Mouse (Mus musculus): ENCODE measurements around the gene Vps37b. TPM values are rescaled to one million over a fixed set of nuclear protein-coding genes. Genes with fewer than 3 reads are reported as not detected.

The Vps37b gene
- total RNA-seq, 2 experiments from 2014 or later: 5.7 to 6.6 TPM

DNA sequence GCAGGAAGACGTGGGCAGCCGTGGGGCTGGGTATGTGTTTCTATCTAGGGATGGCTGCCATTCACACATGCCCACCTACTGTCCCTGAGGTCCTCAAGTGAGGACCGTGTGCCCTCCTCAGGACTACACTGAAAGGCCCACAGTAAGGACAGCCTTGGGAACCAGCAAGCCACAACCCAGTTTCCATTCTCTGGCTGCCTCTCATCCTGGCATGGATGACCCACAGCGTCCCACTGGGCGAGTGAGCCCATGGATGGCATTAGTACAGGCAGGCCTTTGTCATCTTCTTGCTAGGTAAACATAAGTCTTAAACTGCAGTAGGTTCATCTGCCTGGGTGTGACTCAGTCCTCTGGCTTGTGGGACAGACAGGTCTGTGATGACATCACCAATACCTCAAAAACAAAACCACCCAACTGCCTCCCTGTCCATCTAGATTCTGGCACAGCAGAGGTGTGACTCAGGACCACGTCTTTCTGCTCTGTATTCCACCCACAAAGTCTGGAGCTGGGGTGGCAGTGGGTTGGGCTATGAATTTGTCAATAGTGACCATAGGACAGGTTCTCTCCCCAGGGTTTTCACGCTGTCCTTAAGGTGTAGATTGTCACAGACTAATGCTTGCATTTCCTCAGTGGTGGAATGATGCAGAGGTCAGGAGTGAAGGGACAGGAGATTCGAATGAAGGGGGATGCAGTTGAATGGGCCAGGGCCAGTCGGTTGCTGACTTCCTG, 51.4 kb downstream of the Vps37b start:
- no peak for DNase-seq (ENCODE audit: low spot score)

DNA sequence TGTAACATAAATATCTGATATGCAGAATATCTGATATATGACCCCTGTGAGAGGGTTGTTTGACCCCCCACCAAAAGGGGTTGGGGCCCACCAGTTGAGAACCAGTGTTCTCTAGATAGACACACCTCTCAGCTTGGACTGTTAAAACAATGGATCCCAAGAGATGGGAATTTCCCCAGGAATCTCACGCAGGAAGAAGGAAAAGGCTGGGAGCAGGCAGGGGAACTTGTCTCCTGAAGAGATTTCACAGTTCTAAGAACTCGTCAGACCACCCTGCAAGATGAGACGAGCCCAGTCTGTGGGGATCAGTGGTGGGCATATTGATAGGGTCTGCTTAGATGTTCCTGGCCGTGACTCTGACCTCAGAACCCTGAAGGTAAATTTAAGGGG, 52.1 kb downstream of the Vps37b start:
- no peak for DNase-seq (ENCODE audit: low spot score)

DNA sequence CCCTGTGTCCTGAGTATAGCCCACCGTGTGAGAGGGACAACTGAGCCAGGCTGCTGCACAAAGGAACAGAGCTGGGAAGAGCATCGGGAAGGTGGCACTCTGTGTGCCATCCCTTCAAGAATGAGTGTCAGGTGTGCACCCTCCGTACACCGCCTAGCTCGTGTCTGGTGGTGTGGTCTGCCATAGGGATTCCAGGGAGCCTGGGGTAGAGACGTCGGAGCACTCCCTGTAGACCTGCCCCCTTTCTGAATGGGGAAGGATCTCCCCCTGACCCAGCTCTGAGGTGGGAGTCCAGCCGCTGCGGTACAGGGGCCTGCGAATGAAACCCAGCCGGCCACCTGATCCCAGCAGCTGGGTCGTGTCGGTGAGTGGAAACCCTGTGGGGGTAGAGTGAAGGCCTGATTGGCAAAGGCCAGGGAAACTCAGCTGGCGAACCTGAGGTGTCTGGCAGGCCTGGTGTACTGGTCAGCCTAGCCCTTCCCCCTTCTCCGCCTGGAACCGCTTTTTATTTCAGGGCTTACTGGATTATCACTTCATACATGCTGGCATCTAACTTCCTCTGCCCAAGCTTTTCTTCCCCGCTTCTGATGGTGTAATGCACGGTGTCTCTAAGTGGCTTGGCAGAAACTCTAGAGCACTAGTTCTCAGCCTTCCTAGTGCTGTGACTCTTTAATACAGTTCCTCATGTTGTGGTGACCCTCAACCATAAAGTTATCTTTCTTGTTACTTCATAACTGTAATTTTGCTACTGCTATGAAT, 52.7 kb downstream of the Vps37b start:
- DNase-seq (ENCODE audit: low spot score): peak; percentile 81

DNA sequence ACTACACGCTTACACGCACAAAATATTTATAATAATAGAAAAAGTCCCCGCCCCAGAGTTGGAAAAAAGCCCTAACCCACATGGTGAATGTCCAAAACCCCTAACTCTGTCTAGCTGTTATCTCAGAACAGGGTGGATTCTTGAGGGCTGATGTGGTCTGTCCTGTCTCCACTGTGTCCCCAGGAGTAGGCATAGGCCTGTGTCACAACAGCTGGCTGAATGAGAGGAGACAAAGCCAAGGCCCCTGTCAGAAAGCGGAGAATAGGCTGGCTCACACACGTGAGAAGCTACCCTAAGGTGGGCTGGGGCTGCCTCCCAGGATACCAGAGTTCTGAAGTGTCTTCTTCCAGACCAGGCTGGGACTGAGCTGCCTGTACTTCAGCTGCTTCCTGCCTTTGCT, 53.9 kb downstream of the Vps37b start:
- no peak for DNase-seq (ENCODE audit: low spot score)

DNA sequence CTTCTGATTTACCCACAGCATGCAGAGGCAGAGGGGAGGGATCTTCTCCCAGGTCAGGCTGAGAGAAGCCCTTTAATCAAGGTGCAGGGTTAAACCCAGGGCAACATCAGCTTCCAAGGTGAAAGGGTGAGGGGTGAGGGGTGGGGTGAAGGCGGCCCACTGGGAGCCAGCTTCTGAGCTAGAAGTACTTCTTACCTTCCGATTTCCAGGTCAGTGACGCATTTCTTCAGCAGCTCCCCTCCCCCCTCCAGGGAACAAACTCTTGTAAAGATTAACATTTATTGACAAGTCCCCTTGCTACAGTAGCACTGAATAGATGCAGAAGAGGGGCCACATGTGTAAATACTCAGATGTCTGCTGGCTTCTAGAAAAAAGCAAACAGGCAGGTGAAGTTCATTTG, 54.8 kb downstream of the Vps37b start:
- no peak for DNase-seq (ENCODE audit: low spot score)

DNA sequence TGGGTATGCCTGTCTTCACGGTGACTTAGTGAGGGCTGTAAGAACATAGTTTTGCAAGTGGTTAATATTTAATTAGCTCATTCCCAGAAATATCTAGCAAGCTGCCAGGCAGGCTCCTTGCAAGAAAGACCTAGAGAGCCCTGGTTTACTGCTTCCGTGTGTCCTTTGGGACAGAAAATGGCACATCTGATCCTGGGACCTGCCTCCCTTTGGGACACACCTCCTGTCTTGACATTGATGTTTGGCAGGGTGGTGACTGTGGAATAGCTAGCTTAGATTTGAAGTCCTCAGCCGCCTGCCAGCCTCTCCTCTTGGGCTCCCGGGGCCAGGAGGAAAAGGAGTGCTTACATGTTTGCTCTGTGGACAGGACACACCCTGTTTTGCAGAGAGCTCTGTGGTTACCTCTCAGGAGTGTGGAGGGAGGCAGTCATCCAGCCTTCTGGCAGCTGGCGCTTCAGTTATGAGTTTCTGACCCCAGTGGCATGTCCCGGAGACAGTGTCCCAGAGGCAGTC, 56.3 kb downstream of the Vps37b start:
- DNase-seq (ENCODE audit: low spot score): no peak

DNA sequence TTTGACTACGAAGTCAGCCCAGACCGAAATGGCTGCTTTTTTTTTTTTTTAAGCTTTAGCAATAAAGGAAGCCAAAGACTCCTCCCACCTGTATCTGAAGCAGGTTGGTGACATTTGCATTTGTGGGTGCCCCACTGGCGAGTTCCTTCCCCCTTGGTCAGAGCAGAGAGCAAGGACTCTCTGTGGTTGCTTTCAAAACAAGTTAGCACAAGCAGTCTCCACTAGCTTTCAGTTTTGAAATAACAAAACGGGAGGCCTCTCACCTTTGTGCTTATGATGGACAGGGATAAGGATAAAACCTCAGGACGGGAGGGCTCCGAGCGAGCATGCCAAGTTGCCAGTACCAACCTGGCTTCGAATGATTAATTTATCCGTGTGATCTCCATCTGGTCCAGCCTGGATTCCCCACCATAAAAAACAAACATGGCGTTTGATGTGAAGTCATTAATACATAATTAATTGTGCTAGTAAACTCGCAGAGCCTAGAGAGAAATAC, 57.4 kb downstream of the Vps37b start:
- no peak for DNase-seq (ENCODE audit: low spot score)

DNA sequence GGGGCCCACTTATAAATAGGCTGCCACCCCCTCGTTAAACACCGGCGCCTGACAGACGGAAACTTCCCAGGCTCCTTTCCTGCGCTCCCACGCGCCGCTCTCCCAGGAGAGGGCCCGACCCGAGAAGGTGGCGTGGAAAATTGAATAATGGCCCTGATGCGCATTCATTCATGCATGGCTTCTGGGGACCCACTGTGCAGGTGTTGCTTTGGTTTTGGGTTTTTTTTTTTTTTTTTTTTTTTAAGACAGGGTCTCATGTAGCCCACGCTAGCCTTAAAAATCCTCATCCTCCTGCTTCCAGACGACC, 57.9 kb downstream of the Vps37b start:
- no peak for DNase-seq (ENCODE audit: low spot score)

DNA sequence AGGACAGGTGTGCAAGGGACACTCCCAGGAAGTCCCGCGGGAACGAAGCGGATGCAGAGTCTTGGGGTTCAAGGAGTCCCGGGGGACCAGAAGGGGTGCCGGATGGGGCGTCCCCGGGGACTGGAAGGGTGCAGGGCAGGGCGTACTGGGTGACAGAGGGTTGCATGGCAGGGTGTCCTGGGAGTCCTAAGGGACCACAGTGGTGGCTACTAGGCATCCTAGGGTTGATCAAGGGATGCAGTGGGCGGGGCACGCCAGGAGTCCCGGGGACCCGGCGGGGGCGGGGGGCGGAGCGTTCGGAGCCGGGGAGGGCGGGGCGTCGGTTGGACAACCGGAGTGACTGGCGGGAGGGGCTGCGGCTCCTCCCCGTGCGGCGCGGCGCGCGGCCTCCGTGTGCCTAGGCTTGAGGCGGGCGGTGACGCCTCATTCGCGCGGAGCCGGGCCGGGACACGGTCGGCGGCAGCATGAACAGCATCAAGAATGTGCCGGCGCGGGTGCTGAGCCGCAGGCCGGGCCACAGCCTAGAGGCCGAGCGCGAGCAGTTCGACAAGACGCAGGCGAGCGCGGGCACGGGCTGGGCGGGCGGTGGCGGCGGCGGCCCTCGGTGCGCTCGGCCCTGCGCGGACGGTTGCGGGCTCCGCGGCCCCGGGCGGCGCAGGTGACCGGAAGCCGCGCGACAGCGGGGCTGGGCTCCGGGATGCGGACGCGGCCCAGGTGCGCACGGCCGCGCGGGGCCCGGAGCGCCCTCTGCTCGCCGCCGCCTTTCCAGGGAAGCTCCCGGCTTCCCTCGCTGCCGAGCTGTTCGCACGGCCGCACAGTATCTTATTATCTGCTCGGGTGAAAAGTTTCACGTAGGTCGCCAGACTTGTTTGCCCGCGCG, 58.5 kb downstream of the Vps37b start, which contains the start of gene Hip1r:
Hip1r (plus strand) TSS at position 330 of the 880 bp plus-strand sequence.
- peak; percentile 68 for DNase-seq (ENCODE audit: low spot score)

DNA sequence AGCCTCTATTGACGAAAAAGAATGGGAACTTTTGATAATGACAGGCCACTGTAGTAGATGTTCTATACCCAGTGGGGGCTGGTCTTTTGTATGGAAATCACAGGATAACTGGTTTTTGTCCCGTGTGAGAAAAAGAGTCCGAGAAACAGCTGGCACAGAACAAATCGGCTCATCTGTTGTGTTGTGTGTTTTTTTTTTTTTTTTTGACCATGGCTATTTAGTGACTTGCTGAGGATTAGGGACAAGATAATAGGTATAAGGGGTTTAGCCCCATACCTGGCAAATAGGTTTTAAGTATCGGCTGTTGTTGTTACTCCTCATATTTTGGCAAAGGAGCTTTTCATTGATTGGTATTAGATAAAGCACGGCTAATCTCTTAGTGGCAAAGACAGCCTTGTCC, 59.6 kb downstream of the Vps37b start:
- no peak for DNase-seq (ENCODE audit: low spot score)

DNA sequence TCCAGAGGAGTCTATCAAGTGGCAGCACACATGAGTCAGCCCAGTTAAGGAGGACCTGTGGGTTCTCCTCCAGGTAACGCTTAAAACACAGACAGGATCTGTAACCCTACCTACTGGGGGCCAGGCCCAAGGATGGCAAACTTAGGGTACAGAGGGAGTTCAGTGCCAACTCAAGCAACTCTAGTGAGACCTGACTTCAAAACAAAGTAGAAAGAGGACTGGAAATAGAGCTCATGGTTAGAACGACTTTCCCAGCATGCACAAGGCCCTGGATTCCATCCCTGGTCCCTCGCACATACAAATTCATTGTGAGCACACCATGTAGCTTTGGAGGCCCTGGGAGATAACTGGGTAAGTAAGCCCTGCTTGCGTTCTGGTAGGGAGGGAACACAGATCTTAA, 61.5 kb downstream of the Vps37b start:
- DNase-seq (ENCODE audit: low spot score): no peak

DNA sequence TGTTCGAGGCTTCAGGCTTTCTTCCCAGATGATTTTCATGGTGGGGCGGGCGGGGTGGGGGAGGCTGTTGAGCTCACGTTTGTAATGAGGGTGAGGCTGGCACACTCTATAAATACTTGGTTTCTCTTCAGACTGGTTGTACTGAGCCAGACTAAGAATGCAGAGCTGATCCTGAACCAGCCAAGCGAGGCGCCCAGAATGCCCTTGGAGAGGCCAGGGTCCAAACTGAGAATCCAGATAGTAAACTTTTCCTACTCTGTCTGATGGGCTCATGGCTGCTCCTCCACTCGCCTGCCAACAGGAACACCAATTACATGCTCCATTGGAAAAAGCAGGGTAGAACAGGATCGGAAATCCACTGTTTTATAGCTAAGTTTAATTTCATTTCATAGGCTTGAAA, 62.9 kb downstream of the Vps37b start:
- no peak for DNase-seq (ENCODE audit: low spot score)

DNA sequence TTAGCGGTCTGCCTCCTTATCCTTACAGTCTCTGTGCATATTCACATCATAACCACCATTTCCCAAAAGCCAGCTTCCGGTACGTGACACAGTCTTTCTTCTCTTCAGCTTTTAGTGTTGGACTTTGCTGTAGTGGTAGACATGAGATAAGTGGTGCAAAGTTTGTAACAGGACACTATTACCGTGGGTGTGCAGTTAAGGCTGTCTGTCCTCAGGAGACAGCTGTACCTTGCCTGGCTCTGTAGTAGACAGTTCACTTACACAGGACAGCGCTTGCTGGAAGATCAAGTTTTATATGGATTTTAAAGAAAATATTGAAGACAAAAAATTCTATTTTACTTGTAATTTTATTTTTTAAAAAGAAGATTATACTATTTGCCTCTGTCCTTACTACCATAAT, 63.6 kb downstream of the Vps37b start:
- DNase-seq (ENCODE audit: low spot score): no peak

DNA sequence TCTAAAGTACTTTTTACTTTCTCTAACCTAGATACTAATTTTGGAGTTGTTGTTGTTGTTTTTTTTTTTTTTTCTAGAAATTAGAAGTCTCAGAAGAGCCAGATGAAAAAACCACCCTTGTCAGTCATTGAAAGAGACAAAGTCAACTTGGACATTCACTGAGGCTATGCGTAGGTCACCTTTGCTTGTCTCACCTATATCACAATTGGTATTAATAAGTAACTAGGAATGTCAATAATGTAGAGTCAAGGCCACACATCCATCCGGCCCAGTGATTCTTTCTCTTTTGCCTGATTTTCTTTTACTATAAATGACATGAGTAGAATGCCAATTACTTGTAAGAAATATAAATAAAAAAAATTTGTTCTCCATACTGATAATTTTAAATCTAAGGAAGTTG, 65.3 kb downstream of the Vps37b start:
- DNase-seq (ENCODE audit: low spot score): no peak

DNA sequence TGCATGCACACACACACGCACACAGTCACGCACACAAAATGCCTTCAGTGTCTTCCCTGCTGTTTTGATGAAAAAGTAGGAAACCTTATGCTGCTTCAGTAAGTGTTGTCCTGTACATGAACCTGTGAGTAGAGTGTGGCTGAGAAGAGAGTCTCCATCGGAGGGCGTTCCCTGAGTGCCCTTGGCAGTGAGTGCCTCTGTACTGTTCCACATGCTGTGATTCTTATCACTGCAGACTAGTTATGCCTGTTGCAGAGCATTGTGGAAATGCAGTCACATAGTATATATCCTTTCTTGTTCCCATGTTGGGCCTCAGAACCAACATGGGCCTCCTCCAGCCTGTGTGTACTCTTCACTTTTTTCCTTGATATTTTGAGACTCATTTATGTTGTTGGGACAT, 67.9 kb downstream of the Vps37b start:
- DNase-seq (ENCODE audit: low spot score): no peak

DNA sequence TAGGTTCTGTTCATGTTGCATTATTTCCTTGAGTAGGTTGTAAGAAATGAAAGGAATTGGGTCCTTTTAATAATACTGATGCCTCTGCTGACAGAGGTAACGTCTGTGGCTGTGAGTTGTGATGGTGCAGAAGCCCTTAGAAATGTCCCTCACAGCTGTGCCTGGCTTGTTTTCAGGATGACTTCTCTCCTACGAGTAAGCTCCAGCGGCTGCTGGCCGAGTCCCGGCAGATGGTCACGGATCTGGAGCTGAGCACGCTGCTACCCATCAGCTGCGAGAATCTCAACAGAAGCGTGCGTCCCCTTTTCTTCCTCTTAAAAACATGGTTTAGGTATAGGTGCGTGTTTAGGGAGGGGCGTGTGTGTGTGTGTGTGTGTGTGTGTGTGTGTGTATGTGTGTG, 71.0 kb downstream of the Vps37b start:
- DNase-seq (ENCODE audit: low spot score): no peak

DNA sequence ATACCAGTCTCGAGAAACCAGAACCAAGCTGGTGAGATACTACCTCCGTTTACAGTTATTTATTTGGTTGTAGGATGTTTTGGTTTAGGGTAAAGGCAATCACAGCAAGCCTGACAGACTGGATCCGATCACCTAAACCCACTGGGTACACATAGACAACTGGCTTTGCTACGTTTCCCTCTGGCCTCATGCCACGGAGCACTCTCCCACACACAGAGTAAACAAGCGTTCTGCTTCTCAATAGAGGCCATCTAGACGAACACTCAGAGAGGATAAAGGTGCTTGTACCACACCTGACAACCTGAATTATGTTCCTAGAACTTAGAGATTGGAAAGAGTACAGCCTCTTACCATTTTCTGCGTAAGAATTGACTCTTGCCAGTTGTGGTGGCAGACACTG, 71.9 kb downstream of the Vps37b start:
- no peak for DNase-seq (ENCODE audit: low spot score)

DNA sequence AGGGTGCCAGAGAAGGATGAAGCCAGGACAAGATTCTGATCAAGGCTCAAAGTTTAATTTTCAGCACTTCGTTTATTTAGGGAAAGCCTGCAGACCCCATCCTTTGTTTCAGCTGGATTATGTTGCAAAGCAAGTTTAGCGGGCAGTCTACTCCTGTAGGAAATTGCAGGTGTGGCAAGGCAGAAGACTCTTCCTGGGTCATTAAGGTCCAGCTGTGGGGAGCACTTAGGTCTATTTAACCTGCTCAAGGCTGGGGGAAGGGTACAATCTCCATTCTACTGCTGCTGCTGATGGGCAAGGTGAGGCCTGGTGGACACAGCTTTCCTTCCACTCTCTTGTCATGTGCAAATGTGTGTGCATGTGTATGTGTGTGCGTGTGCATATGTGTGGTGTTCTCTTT, 73.1 kb downstream of the Vps37b start:
- DNase-seq (ENCODE audit: low spot score): no peak

DNA sequence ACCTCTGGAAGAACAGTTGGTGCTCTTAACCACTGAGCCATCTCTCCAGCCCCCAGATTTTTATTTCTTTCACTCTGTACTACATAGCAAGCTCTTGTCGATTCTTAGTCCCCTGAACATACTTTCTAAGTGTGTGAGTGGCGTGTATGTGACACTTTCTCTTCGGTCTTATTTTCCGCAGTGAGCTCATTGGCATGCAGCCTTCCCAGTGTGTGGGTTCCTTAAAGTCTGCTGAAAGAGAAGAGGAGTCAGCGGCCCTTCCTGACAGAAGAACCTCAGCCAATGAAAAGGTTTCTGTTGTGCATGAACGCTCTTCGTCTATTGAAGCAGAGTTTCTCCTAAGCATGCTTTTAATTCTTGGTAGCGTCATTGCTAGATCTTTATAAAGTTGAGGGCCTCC, 74.9 kb downstream of the Vps37b start:
- DNase-seq (ENCODE audit: low spot score): no peak

Measured in gastrocnemius, adult 18-20 months (tissue).